ENCODE assay signal across 26 mouse cellular contexts in the genomic region with DNA sequence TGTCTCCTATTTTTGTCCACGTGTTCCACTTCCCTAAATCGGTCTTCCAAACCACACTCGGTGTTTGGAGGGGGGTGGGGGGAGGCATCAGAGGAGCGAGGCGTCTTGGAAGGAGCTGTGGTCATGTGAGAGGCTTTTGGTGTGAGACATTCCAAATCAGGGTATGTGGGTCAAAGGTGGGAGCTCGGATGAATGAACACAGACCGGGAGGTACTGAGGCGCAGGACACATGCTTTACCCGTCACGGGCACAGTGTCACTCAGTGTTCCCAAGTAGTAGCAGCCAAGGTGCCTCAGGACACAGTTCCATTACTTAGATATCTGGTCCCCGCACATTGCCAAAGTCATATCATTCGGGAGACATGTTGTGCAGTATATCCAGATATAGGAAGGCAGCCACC. TPM values are rescaled to one million over a fixed set of nuclear protein-coding genes. Genes with fewer than 3 reads are reported as not detected.
DNase-seq lines count a peak whose midpoint lies in the region; ATAC-seq lines count a peak whose summit lies in the region.
"Had no signal": no experiment of that assay in that cellular context is flagged by ENCODE, and none has a peak within 500 bp of the region (broad histone marks: within the 10 kb centered on the region; RNA-seq: fewer than 3 reads in every experiment).

No protein-coding gene starts in this region.

- WGBS in kidney, embryonic 14.5 days: 57% methylated on average over 12 of the region's 12 CpGs

- no peak overlapping the region for H3K4me2 ChIP-seq in kidney, embryonic 14.5 days (replicated peaks; ENCODE audit: low read depth, low read length)
- H3K4me2 ChIP-seq: embryonic facial prominence, embryonic 13.5 days; hindbrain, embryonic 15.5 days had no signal

- no peaks in the 10 kb centered on the region for H3K4me1 ChIP-seq in kidney, embryonic 14.5 days (ENCODE audit: control insufficient read depth, insufficient read depth, low read length)
- H3K4me1 ChIP-seq: hindbrain, embryonic 15.5 days had no signal

- H3K9me3 ChIP-seq in kidney, embryonic 14.5 days (ENCODE audit: control insufficient read depth, low read length): no peaks in the 10 kb centered on the region
- H3K9me3 ChIP-seq: embryonic facial prominence, embryonic 13.5 days; forebrain, embryonic 10.5 days; G1E; hindbrain, embryonic 10.5 days; hindbrain, embryonic 15.5 days had no signal

- H3K36me3 ChIP-seq in kidney, embryonic 14.5 days (ENCODE audit: control insufficient read depth, insufficient read depth, low read length): no peaks in the 10 kb centered on the region
- H3K36me3 ChIP-seq: embryonic facial prominence, embryonic 13.5 days; forebrain, embryonic 10.5 days; G1E; hindbrain, embryonic 10.5 days; hindbrain, embryonic 15.5 days had no signal

- no peak for ATAC-seq in kidney, embryonic 14.5 days (ENCODE audit: low FRiP score, low TSS enrichment)
- ATAC-seq: forebrain, embryonic 16.5 days had no signal

- H3K4me3 ChIP-seq in kidney, embryonic 14.5 days (ENCODE audit: low read length): no peak overlapping the region
- H3K4me3 ChIP-seq: embryonic facial prominence, embryonic 13.5 days; forebrain, embryonic 10.5 days; gastrocnemius, adult 2 months; hindbrain, embryonic 10.5 days; hindbrain, embryonic 15.5 days had no signal

- DNase-seq in kidney, adult 11 months: peak; percentile 63
- DNase-seq in retina, postnatal 1 day: peak; percentile 25
- DNase-seq in retina, embryonic 14.5 days (ENCODE audit: low spot score): no peak
- peak; percentile 26 for DNase-seq in kidney, postnatal 14 days
- DNase-seq in heart, adult 8-10 months (ENCODE audit: low spot score): no peak
- no peak for DNase-seq in layer of hippocampus, adult 9-11 months
- no peak for DNase-seq in thymus, postnatal 36 days
- DNase-seq: adrenal gland, postnatal 14 days; cerebellum, adult 11 months; cerebellum, adult 9-10 months; cerebellum, postnatal 36 days; gastrocnemius, adult 2 months; gastrocnemius, postnatal 36 days; heart, postnatal 14 days; lung, adult 2 months; lung, postnatal 10 days; midbrain, embryonic 14.5 days; thymus, adult 2 months had no signal

- no peak overlapping the region for H3K9ac ChIP-seq in kidney, embryonic 14.5 days (ENCODE audit: low read depth, low read length)
- H3K9ac ChIP-seq: embryonic facial prominence, embryonic 13.5 days; hindbrain, embryonic 15.5 days had no signal

- H3K27ac ChIP-seq in kidney, embryonic 14.5 days (ENCODE audit: low read depth, low read length): no peak overlapping the region
- H3K27ac ChIP-seq: embryonic facial prominence, embryonic 13.5 days; forebrain, embryonic 10.5 days; gastrocnemius, adult 2 months; hindbrain, embryonic 10.5 days; hindbrain, embryonic 15.5 days; macrophage had no signal

- no peaks in the 10 kb centered on the region for H3K27me3 ChIP-seq in kidney, embryonic 14.5 days (ENCODE audit: control insufficient read depth, insufficient read depth, low read length)
- H3K27me3 ChIP-seq: embryonic facial prominence, embryonic 13.5 days; hindbrain, embryonic 15.5 days had no signal

RNA-seq across cellular contexts. Expression of a gene that starts 38.6 kb away (rescaled TPM):
- 18.0 and 28.8 TPM in 2 replicates for polyA plus RNA-seq in kidney, embryonic 14.5 days (2014; fragmentation: Nextera tagmentation; extraction: Ambion mirVana)
- 1 to 10 TPM; 4.2 to 6.7 (median 5.1) TPM for total RNA-seq in heart, adult 8-10 months (2022)
- polyA plus RNA-seq: G1E had no signal

Comparison
In these comparisons a context has a peak if more than half of its experiments do, and no peak if none do; other contexts are left out.
1. DNase-seq: peak in kidney, adult 11 months (single experiment), retina, postnatal 1 day (single experiment) and kidney, postnatal 14 days (single experiment); none in retina, embryonic 14.5 days (single experiment), heart, adult 8-10 months (single experiment), layer of hippocampus, adult 9-11 months (single experiment) and thymus, postnatal 36 days (0 of 2).